Mouse (Mus musculus): ENCODE measurements around the gene Kif11.

DNA sequence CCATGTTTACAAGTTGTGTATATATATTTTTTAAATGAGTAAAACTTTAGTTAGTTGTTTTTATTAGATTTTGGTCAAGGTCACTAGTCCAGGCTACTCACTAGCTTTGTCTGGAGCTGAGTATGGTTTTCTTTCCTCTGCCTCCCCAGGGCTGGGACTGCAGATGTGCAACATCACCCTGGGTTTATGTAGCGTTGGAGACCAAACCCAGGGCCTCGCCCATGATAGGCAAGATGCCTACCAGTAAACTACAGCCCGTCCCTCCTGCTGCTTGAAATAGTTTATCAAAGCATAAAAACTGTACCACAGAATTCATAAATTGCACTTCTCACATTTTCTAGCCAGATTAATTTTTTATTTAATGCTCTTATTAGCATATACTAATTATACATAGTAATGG lies 73.0 kb downstream of the Kif11 start:
- TF ChIP-seq CTCF (IDR thresholded peaks at IDR 0.05; ENCODE audit: extremely low read depth, insufficient read length, insufficient replicate concordance, low read depth, low read length), result no peak
- no peak for TF ChIP-seq POLR2A (IDR thresholded peaks at IDR 0.05; ENCODE audit: low read depth, low read length)

All from small intestine, adult 2 months (tissue).